ENCODE assay signal across 10 mouse cellular contexts in genomic region chr13:119648891-119649698, GRCm38 (mm10). TPM values are rescaled to one million over a fixed set of nuclear protein-coding genes. Genes with fewer than 3 reads are reported as not detected.
A peak's percentile ranks its signal among the peaks of the same experiment; 100 is the strongest.
DNase-seq lines count a peak whose midpoint lies in the region; ATAC-seq lines count a peak whose summit lies in the region.
"Had no signal": no experiment of that assay in that cellular context is flagged by ENCODE, and none has a peak within 500 bp of the region (broad histone marks: within the 10 kb centered on the region; RNA-seq: fewer than 3 reads in every experiment).

No protein-coding gene starts in this region.

- H3K27me3 ChIP-seq in kidney, embryonic 15.5 days = no peaks in the 10 kb centered on the region
- no peaks in the 10 kb centered on the region for H3K27me3 ChIP-seq in midbrain, embryonic 15.5 days (replicated peaks)
- H3K27me3 ChIP-seq: embryonic facial prominence, embryonic 15.5 days had no signal

- H3K9me3 ChIP-seq in kidney, embryonic 15.5 days (replicated peaks) = no peaks in the 10 kb centered on the region
- H3K9me3 ChIP-seq in midbrain, embryonic 15.5 days = no peaks in the 10 kb centered on the region
- H3K9me3 ChIP-seq: embryonic facial prominence, embryonic 15.5 days had no signal

- H3K9ac ChIP-seq in kidney, embryonic 15.5 days = no peak overlapping the region
- no peak overlapping the region for H3K9ac ChIP-seq in midbrain, embryonic 15.5 days
- H3K9ac ChIP-seq: embryonic facial prominence, embryonic 15.5 days had no signal

- H3K4me1 ChIP-seq in kidney, embryonic 15.5 days = 0 out of 2 replicates have a peak, but pooled peaks cover 4% of the 10 kb centered on the region
- 0 out of 2 replicates have a peak, but pooled peaks cover 3% of the 10 kb centered on the region for H3K4me1 ChIP-seq in midbrain, embryonic 15.5 days
- H3K4me1 ChIP-seq: embryonic facial prominence, embryonic 15.5 days had no signal

- no peak overlapping the region for H3K27ac ChIP-seq in kidney, embryonic 15.5 days
- peak overlapping the region; percentile 56 for H3K27ac ChIP-seq in midbrain, embryonic 15.5 days
- H3K27ac ChIP-seq: embryonic facial prominence, embryonic 15.5 days had no signal

- H3K4me3 ChIP-seq in kidney, embryonic 15.5 days (replicated peaks) = no peak overlapping the region
- H3K4me3 ChIP-seq in midbrain, embryonic 15.5 days = no peak overlapping the region
- H3K4me3 ChIP-seq: embryonic facial prominence, embryonic 15.5 days had no signal

- no peak for DNase-seq in kidney, postnatal 36 days
- peak; percentile 66 for DNase-seq in Muller cell, postnatal 12 days (ENCODE audit: inconsistent ontology term)
- no peak for DNase-seq in cerebellum, postnatal 14 days
- DNase-seq in embryo, embryonic 9.5 days (ENCODE audit: extremely low spot score) = no peak
- DNase-seq: lung, postnatal 14 days had no signal

- ATAC-seq in kidney, embryonic 15.5 days (replicated peaks; ENCODE audit: low FRiP score) = peak; percentile 56; the same call in 1 of the 2 replicates
- peak; percentile 96 for ATAC-seq in frontal cortex, adult (ENCODE audit: low TSS enrichment)
- peak; percentile 71 for ATAC-seq in midbrain, embryonic 15.5 days (replicated peaks)
- no peak for ATAC-seq in inflammation-experienced regulatory T-cells, adult 6 months

- peak overlapping the region; percentile 34 for H3K4me2 ChIP-seq in kidney, embryonic 15.5 days
- 0 out of 2 replicates have a peak overlapping the region, but pooled peaks have one; percentile 14 for H3K4me2 ChIP-seq in midbrain, embryonic 15.5 days
- H3K4me2 ChIP-seq: embryonic facial prominence, embryonic 15.5 days had no signal

- WGBS in kidney, embryonic 15.5 days = 50% methylated on average over 15 of the region's 15 CpGs
- WGBS in midbrain, embryonic 15.5 days = 50% methylated on average over 15 of the region's 15 CpGs

- H3K36me3 ChIP-seq in kidney, embryonic 15.5 days = no peaks in the 10 kb centered on the region
- H3K36me3 ChIP-seq in midbrain, embryonic 15.5 days (replicated peaks) = no peaks in the 10 kb centered on the region
- H3K36me3 ChIP-seq: embryonic facial prominence, embryonic 15.5 days had no signal

RNA-seq across cellular contexts. Expression of gene Ccl28, which starts 25.5 kb away (rescaled TPM):
- polyA plus RNA-seq in kidney, embryonic 15.5 days (2015; fragmentation: Nextera tagmentation; extraction: Ambion mirVana) = 0.05 and 0.13 TPM in 2 replicates
- polyA plus RNA-seq in midbrain, embryonic 15.5 days (2015; fragmentation: Nextera tagmentation; extraction: Ambion mirVana) = 0.23 and 0.37 TPM in 2 replicates
- polyA plus RNA-seq in inflammation-experienced regulatory T-cells, adult 6 months (2017; shearing (Covaris generic)) = under 1 TPM in 1 of 3 experiments, not detected in 2; 0.20 TPM

RNA-seq across cellular contexts. Expression of gene Hmgcs1, which starts 41.1 kb away (rescaled TPM):
- 179 and 188 TPM in 2 replicates for polyA plus RNA-seq in kidney, embryonic 15.5 days (2015; fragmentation: Nextera tagmentation; extraction: Ambion mirVana)
- 506 and 523 TPM in 2 replicates for polyA plus RNA-seq in midbrain, embryonic 15.5 days (2015; fragmentation: Nextera tagmentation; extraction: Ambion mirVana)
- polyA plus RNA-seq in inflammation-experienced regulatory T-cells, adult 6 months (2017; shearing (Covaris generic)) = 10 to 100 TPM; 33.6 to 46.6 (median 44.9) TPM
